Mouse (Mus musculus): ENCODE data around the gene Tesc. TPM values are rescaled to one million over a fixed set of nuclear protein-coding genes. Genes with fewer than 3 reads are reported as not detected.

The Tesc gene
- total and polyA plus RNA-seq, 2 experiments from 2014 or later = 17.6 to 20.7 TPM

DNA sequence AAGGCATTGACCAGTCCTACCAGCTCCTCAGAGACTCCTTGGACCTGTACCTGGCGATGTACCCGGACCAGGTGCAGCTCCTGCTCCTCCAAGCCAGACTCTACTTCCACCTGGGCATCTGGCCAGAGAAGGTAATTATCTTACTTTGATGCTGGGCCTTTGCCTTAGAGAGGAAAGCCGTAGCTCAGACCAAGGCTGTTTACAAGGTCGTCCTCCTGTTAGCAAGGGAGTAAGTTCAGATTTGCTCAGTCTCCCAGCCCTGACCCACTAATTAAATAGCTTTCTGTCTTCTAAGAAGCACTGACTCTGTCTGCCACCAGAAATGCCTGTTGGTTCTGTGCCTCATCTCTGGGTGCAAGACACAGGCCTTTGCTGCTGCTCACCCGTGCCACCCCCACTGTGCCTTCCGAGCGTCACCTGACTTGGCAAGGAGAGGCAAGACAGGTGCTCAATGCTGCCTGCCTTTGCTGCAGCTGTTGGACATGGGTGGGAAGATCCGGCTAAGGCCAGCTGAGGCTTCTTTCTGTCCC lies 32.1 kb upstream of the Tesc start:
- Histone ChIP-seq H3K27ac (ENCODE audit: low read depth) (no peak overlapping the region), H3K9ac (replicated peaks; ENCODE audit: low read depth, low read length) (no peak overlapping the region), H3K36me3 (replicated peaks; ENCODE audit: control insufficient read depth, insufficient read depth, low read length) (peaks cover 93% of the 10 kb centered on the region), H3K4me3 (ENCODE audit: low read depth, low read length) (no peak overlapping the region), H3K9me3 (replicated peaks; ENCODE audit: control insufficient read depth, low read length) (no peaks in the 10 kb centered on the region), H3K4me2 (ENCODE audit: low read depth, low read length) (no peak overlapping the region), H3K27me3 (ENCODE audit: control insufficient read depth, insufficient read depth, low read length) (no peaks in the 10 kb centered on the region), H3K4me1 (ENCODE audit: control insufficient read depth, insufficient read depth) (0 out of 2 replicates have a peak, but pooled peaks cover 5% of the 10 kb centered on the region)
- 88% methylated on average over 8 of the region's 8 CpGs for WGBS
- no peak for DNase-seq (ENCODE audit: low spot score)
- TF ChIP-seq EP300 (IDR thresholded peaks at IDR 0.05; ENCODE audit: low read depth) = no peak
- TF ChIP-seq CTCF (IDR thresholded peaks at IDR 0.05; ENCODE audit: low read depth) = no peak
- no peak for ATAC-seq (ENCODE audit: insufficient read depth, low read depth)

DNA sequence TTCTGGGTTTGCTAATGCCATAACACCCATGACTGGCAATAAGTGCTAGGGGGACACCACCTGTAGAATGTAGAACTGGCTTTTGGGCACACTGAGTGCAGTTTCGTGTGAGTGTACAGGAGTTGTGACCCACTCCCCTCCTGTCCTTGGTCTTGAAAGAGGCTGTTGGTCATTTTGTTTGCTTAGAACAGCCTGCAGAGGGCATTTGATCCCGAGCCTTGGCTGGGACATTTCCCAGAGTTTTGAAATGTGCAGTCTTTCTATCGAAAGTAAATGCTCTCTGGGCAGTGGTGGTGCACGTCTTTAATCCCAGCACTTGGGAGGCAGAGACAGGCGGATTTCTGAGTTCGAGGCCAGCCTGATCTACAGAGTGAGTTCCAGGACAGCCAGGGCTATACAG lies 31.6 kb upstream of the Tesc start:
- ATAC-seq (ENCODE audit: insufficient read depth, low read depth) (no peak), DNase-seq (ENCODE audit: low spot score) (no peak)
- Histone ChIP-seq H3K36me3 (replicated peaks; ENCODE audit: control insufficient read depth, insufficient read depth, low read length) (peaks cover 93% of the 10 kb centered on the region), H3K4me2 (ENCODE audit: low read depth, low read length) (no peak overlapping the region), H3K9ac (replicated peaks; ENCODE audit: low read depth, low read length) (no peak overlapping the region), H3K27ac (ENCODE audit: low read depth) (no peak overlapping the region), H3K27me3 (ENCODE audit: control insufficient read depth, insufficient read depth, low read length) (no peaks in the 10 kb centered on the region), H3K4me3 (ENCODE audit: low read depth, low read length) (no peak overlapping the region), H3K9me3 (replicated peaks; ENCODE audit: control insufficient read depth, low read length) (no peaks in the 10 kb centered on the region), H3K4me1 (ENCODE audit: control insufficient read depth, insufficient read depth) (0 out of 2 replicates have a peak, but pooled peaks cover 5% of the 10 kb centered on the region)
- 80% methylated on average over 6 of the region's 6 CpGs for WGBS
- no peak for TF ChIP-seq CTCF (IDR thresholded peaks at IDR 0.05; ENCODE audit: low read depth)
- TF ChIP-seq EP300 (IDR thresholded peaks at IDR 0.05; ENCODE audit: low read depth) = no peak

DNA sequence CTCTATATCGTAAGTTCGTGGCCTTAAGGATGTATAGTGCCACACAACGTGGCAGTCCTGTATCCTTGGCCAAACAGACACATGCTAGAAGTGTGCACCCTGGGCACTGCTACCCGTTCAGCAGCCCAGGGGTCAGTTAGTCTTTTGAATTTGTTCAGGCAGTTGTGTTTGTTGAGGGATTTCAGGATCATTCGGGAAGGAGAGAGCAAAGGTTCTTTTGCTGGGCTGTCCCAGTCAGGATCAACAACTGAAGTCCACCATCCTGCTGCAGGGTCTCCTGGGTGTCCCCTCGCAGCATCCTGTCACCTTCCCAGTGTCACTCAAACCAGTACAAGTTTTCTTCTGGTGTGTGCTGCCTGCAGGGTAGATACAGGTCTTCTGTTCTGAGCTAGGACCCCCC lies 31.0 kb upstream of the Tesc start:
- no peak for TF ChIP-seq CTCF (IDR thresholded peaks at IDR 0.05; ENCODE audit: low read depth)
- TF ChIP-seq EP300 (IDR thresholded peaks at IDR 0.05; ENCODE audit: low read depth) = no peak
- 0 out of 2 replicates have a peak, but pooled peaks cover 5% of the 10 kb centered on the region for H3K4me1 ChIP-seq (ENCODE audit: control insufficient read depth, insufficient read depth)
- DNase-seq (ENCODE audit: low spot score) (no peak), ATAC-seq (ENCODE audit: insufficient read depth, low read depth) (no peak)
- no peak overlapping the region for H3K9ac ChIP-seq (replicated peaks; ENCODE audit: low read depth, low read length)
- peaks cover 93% of the 10 kb centered on the region for H3K36me3 ChIP-seq (replicated peaks; ENCODE audit: control insufficient read depth, insufficient read depth, low read length)
- no peaks in the 10 kb centered on the region for H3K27me3 ChIP-seq (ENCODE audit: control insufficient read depth, insufficient read depth, low read length)
- 95% methylated on average over 6 of the region's 6 CpGs for WGBS
- no peak overlapping the region for H3K4me3 ChIP-seq (ENCODE audit: low read depth, low read length)
- no peak overlapping the region for H3K4me2 ChIP-seq (ENCODE audit: low read depth, low read length)
- no peaks in the 10 kb centered on the region for H3K9me3 ChIP-seq (replicated peaks; ENCODE audit: control insufficient read depth, low read length)
- H3K27ac ChIP-seq (ENCODE audit: low read depth) = no peak overlapping the region

DNA sequence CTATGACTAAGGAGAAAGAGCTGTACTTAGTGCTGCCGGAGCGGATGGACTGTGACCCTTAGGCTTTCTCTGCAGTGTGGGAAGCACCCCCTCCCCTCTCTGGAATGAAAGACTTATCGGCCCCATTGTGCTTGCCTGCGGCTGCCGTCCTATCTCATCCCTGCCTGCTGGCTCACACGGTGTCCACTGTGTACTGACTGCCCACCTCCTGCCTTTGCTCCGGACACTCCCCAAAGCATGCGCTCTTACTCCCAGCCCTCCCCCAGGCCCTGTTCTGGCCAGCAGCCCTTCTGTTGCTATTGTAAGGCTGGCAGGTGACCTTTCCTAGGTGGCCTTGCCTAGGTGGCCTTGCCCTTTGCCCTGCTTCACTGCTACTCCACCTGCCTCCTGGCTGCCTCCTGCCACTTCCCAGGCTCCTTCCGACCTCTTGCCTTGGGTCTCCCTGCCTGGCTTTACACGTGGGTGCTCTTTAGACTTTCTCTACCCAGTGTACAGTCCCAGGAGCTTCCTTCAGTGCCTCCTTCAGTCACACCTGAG lies 30.0 kb upstream of the Tesc start:
- H3K27ac ChIP-seq (ENCODE audit: low read depth) = no peak overlapping the region
- H3K27me3 ChIP-seq (ENCODE audit: control insufficient read depth, insufficient read depth, low read length) = no peaks in the 10 kb centered on the region
- ATAC-seq (ENCODE audit: insufficient read depth, low read depth) = peak; percentile 53; the same call in 1 of the 2 replicates
- H3K9me3 ChIP-seq (replicated peaks; ENCODE audit: control insufficient read depth, low read length) = no peaks in the 10 kb centered on the region
- H3K4me3 ChIP-seq (ENCODE audit: low read depth, low read length) = no peak overlapping the region
- H3K36me3 ChIP-seq (replicated peaks; ENCODE audit: control insufficient read depth, insufficient read depth, low read length) = peaks cover 93% of the 10 kb centered on the region
- TF ChIP-seq CTCF (IDR thresholded peaks at IDR 0.05; ENCODE audit: low read depth) (no peak), EP300 (IDR thresholded peaks at IDR 0.05; ENCODE audit: low read depth) (no peak)
- DNase-seq (ENCODE audit: low spot score) = no peak
- 24% methylated on average over 10 of the region's 10 CpGs for WGBS
- no peak overlapping the region for H3K4me2 ChIP-seq (ENCODE audit: low read depth, low read length)
- 0 out of 2 replicates have a peak overlapping the region, but pooled peaks have one; percentile 6 for H3K9ac ChIP-seq (replicated peaks; ENCODE audit: low read depth, low read length)
- 0 out of 2 replicates have a peak, but pooled peaks cover 5% of the 10 kb centered on the region for H3K4me1 ChIP-seq (ENCODE audit: control insufficient read depth, insufficient read depth)

DNA sequence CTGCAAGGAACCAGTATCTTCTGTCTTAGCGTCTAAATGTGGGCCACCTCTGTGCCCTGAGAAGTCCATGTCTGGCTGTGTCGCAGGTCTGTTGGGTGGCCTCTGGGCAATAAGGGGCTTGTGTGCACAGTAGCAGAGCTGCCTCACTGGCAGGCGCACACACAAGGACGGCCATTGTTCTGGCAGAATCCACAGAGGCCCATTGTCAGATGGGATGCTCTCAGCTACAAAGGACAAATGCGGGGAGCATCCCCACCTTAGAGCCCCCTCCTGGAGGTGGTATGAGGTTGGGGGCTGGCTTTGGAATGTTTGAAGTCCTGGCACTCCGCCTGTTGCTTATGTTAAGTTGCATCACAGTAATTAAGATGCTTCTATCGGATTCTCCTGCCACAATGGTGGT lies 28.5 kb upstream of the Tesc start:
- H3K9ac ChIP-seq (replicated peaks; ENCODE audit: low read depth, low read length) = no peak overlapping the region

More for the DNA sequence above, 28.5 kb upstream of the Tesc start:
- no peak overlapping the region for H3K27ac ChIP-seq (ENCODE audit: low read depth)
- no peak overlapping the region for H3K4me2 ChIP-seq (ENCODE audit: low read depth, low read length)
- no peak for ATAC-seq (ENCODE audit: insufficient read depth, low read depth)
- H3K27me3 ChIP-seq (ENCODE audit: control insufficient read depth, insufficient read depth, low read length) = no peaks in the 10 kb centered on the region
- TF ChIP-seq EP300 (IDR thresholded peaks at IDR 0.05; ENCODE audit: low read depth) (no peak), CTCF (IDR thresholded peaks at IDR 0.05; ENCODE audit: low read depth) (no peak)
- H3K4me1 ChIP-seq (ENCODE audit: control insufficient read depth, insufficient read depth) = 0 out of 2 replicates have a peak, but pooled peaks cover 5% of the 10 kb centered on the region
- no peaks in the 10 kb centered on the region for H3K9me3 ChIP-seq (replicated peaks; ENCODE audit: control insufficient read depth, low read length)
- WGBS = 87% methylated on average over 7 of the region's 7 CpGs
- H3K4me3 ChIP-seq (ENCODE audit: low read depth, low read length) = no peak overlapping the region
- H3K36me3 ChIP-seq (replicated peaks; ENCODE audit: control insufficient read depth, insufficient read depth, low read length) = peaks cover 96% of the 10 kb centered on the region
- no peak for DNase-seq (ENCODE audit: low spot score)
